Mouse (Mus musculus) spleen, postnatal 14 days (tissue): ENCODE data around the gene Tada2a.
A peak's percentile ranks its signal among the peaks of the same experiment; 100 is the strongest.

Experiments used
- DNase-seq, 2 experiments: peaks; one replicate each; pipeline ENCODE4 v3.0.0; 2021 to 2022; ENCODE audit warnings: low spot score in 2 of 2

Tada2a gene

GRCm38 (mm10) chr11:84063631-84064209, 65.7 kb downstream of the Tada2a start:
- DNase-seq: no peak

GRCm38 (mm10) chr11:84062805-84063204, 66.6 kb downstream of the Tada2a start:
- DNase-seq: no peak

- DNase-seq: no peak
Measured at GRCm38 (mm10) chr11:84061881-84062280, 67.5 kb downstream of the Tada2a start.

GRCm38 (mm10) chr11:84060635-84061034, 68.8 kb downstream of the Tada2a start:
- DNase-seq: no peak

- no peak for DNase-seq
Measured at GRCm38 (mm10) chr11:84059784-84060183, 69.6 kb downstream of the Tada2a start.

GRCm38 (mm10) chr11:84057418-84057817, 72.0 kb downstream of the Tada2a start:
- no peak for DNase-seq

GRCm38 (mm10) chr11:84053524-84054163, 75.8 kb downstream of the Tada2a start:
- no peak for DNase-seq

GRCm38 (mm10) chr11:84053055-84053454, 76.3 kb downstream of the Tada2a start:
- DNase-seq: no peak

- DNase-seq: no peak
Measured at GRCm38 (mm10) chr11:84048411-84048810, 81.0 kb downstream of the Tada2a start.

GRCm38 (mm10) chr11:84047270-84047669, 82.1 kb downstream of the Tada2a start:
- DNase-seq: no peak

GRCm38 (mm10) chr11:84044988-84045387, 84.4 kb downstream of the Tada2a start:
- no peak for DNase-seq

GRCm38 (mm10) chr11:84042808-84043762, 86.3 kb downstream of the Tada2a start:
- DNase-seq: no peak

- DNase-seq: no peak
Measured at GRCm38 (mm10) chr11:84040621-84041020, 88.8 kb downstream of the Tada2a start.

- DNase-seq: no peak
Measured at GRCm38 (mm10) chr11:84033671-84034070, 95.7 kb downstream of the Tada2a start.

- DNase-seq: no peak
Measured at GRCm38 (mm10) chr11:84032559-84032958, 96.8 kb downstream of the Tada2a start.

- peak in 1 of 2 experiments; percentile 8 for DNase-seq
Measured at GRCm38 (mm10) chr11:84031971-84032370, 97.4 kb downstream of the Tada2a start.
